Mouse (Mus musculus) gastrocnemius, postnatal 10 days (tissue): ENCODE measurements around the gene Lrrc75b. TPM values are rescaled to one million over a fixed set of nuclear protein-coding genes. Genes with fewer than 3 reads are reported as not detected.

Experiments
- DNase-seq: peaks from one replicate; pipeline ENCODE4 v3.0.0; 2021; ENCODE audit warnings: mixed read lengths
- long read RNA-seq, 2 experiments: library from polyadenylated mRNA; stranded (forward); transcript quantifications; one replicate each; pipeline ENCODE4 v2.0.0; 2021
- total RNA-seq, 2 experiments: library from RNA; stranded (reverse); gene quantifications; 2 replicates each; pipeline ENCODE4 v1.2.3; 2021

The Lrrc75b gene
- 1 to 10 TPM; 1.3 to 1.9 TPM for total RNA-seq
- long read RNA-seq, experiment 1: 0 reads
- long read RNA-seq, experiment 2: 0 reads

GRCm38 (mm10) chr10:75559676-75560548 lies at the start of gene Lrrc75b:
Gene Lrrc75b, minus strand, starts transcription at chr10:75560330.
- DNase-seq: peak; percentile 53

- DNase-seq: no peak
These were observed 48.8 kb upstream of the Lrrc75b start for GRCm38 (mm10) chr10:75608975-75609374.

GRCm38 (mm10) chr10:75607253-75607652 lies 47.1 kb upstream of the Lrrc75b start:
- DNase-seq: no peak

GRCm38 (mm10) chr10:75605162-75605846 lies 45.2 kb upstream of the Lrrc75b start:
- DNase-seq: no peak

- DNase-seq: no peak
These were observed 40.1 kb upstream of the Lrrc75b start for GRCm38 (mm10) chr10:75600189-75600730.

- DNase-seq: peak; percentile 66
These were observed 35.9 kb upstream of the Lrrc75b start for GRCm38 (mm10) chr10:75595981-75596380.

- no peak for DNase-seq
These were observed 32.5 kb upstream of the Lrrc75b start for GRCm38 (mm10) chr10:75592585-75592984.

GRCm38 (mm10) chr10:75591211-75591894 lies 31.2 kb upstream of the Lrrc75b start:
- DNase-seq: no peak

- peak; percentile 24 for DNase-seq
These were observed 29.5 kb upstream of the Lrrc75b start for GRCm38 (mm10) chr10:75589651-75590050.

GRCm38 (mm10) chr10:75589129-75589528 lies 29.0 kb upstream of the Lrrc75b start, which contains the start of gene Ggt5:
Gene Ggt5, plus strand, starts transcription at chr10:75589340.
- peak; percentile 62 for DNase-seq

- no peak for DNase-seq
These were observed 28.2 kb upstream of the Lrrc75b start for GRCm38 (mm10) chr10:75588336-75588735.

- DNase-seq: no peak
These were observed 27.7 kb upstream of the Lrrc75b start for GRCm38 (mm10) chr10:75587781-75588180.

- no peak for DNase-seq
These were observed 26.4 kb upstream of the Lrrc75b start for GRCm38 (mm10) chr10:75586553-75586879.

- DNase-seq: peak; percentile 94
These were observed 25.9 kb upstream of the Lrrc75b start for GRCm38 (mm10) chr10:75585876-75586552.

GRCm38 (mm10) chr10:75579129-75579528 lies 19.0 kb upstream of the Lrrc75b start:
- no peak for DNase-seq

- DNase-seq: no peak
These were observed 13.8 kb upstream of the Lrrc75b start for GRCm38 (mm10) chr10:75573965-75574364.

GRCm38 (mm10) chr10:75573181-75573580 lies 13.1 kb upstream of the Lrrc75b start:
- DNase-seq: no peak

GRCm38 (mm10) chr10:75571937-75572336 lies 11.8 kb upstream of the Lrrc75b start:
- DNase-seq: no peak

- DNase-seq: no peak
These were observed 11.0 kb upstream of the Lrrc75b start for GRCm38 (mm10) chr10:75570981-75571657.

- DNase-seq: no peak
These were observed 8.7 kb upstream of the Lrrc75b start for GRCm38 (mm10) chr10:75568851-75569250.

- no peak for DNase-seq
These were observed 8.3 kb upstream of the Lrrc75b start for GRCm38 (mm10) chr10:75568441-75568840.
